Mouse (Mus musculus) activated CD4-positive, CD25-positive, alpha-beta regulatory T cell, adult 4 months (primary cell): Measurements from ENCODE around the gene Pqbp1. TPM values are rescaled to one million over a fixed set of nuclear protein-coding genes. Genes with fewer than 3 reads are reported as not detected.
A peak's percentile ranks its signal among the peaks of the same experiment; 100 is the strongest.

ENCODE experiments used
- ATAC-seq: one replicate; pipeline ENCODE4 v1.8.0; 2017
- polyA plus RNA-seq, 2 experiments: library from polyadenylated mRNA; unstranded; fragments of 100-300 nt; shearing (Covaris generic); gene quantifications; one replicate each; pipeline ENCODE4 v1.2.1; 2017

Gene Pqbp1
- polyA plus RNA-seq, 2 experiments from 2014 or later: 88.7 to 101 TPM

- no peak for ATAC-seq
Observed at GRCm38 (mm10) chrX:7878495-7878894, 20.6 kb downstream of the Pqbp1 start.

- peak; percentile 94 for ATAC-seq
Observed at GRCm38 (mm10) chrX:7878007-7878419, 21.1 kb downstream of the Pqbp1 start, which contains the start of gene Pim2. Gene Pim2, plus strand, starts transcription at chrX:7878262.

- ATAC-seq: no peak
Observed at GRCm38 (mm10) chrX:7869826-7870225, 29.2 kb downstream of the Pqbp1 start.

GRCm38 (mm10) chrX:7868506-7868905 lies 30.6 kb downstream of the Pqbp1 start:
- no peak for ATAC-seq

- no peak for ATAC-seq
Observed at GRCm38 (mm10) chrX:7867141-7867540, 31.9 kb downstream of the Pqbp1 start.

- ATAC-seq: peak; percentile 55
Observed at GRCm38 (mm10) chrX:7865786-7866185, 33.3 kb downstream of the Pqbp1 start.

- ATAC-seq: peak; percentile 69
Observed at GRCm38 (mm10) chrX:7865343-7865742, 33.7 kb downstream of the Pqbp1 start.

GRCm38 (mm10) chrX:7864551-7864950 lies 34.5 kb downstream of the Pqbp1 start:
- no peak for ATAC-seq

GRCm38 (mm10) chrX:7863181-7863580 lies 35.9 kb downstream of the Pqbp1 start:
- no peak for ATAC-seq

GRCm38 (mm10) chrX:7859191-7859753 lies 39.8 kb downstream of the Pqbp1 start:
- ATAC-seq: no peak

- ATAC-seq: peak; percentile 52
Observed at GRCm38 (mm10) chrX:7854578-7854977, 44.5 kb downstream of the Pqbp1 start.

- no peak for ATAC-seq
Observed at GRCm38 (mm10) chrX:7847845-7848244, 51.2 kb downstream of the Pqbp1 start.

Other genes starting within 250 kb of the Pqbp1 start
- gene Prickle3, start 242.0 kb downstream of the Pqbp1 start, polyA plus RNA-seq: 1 to 10 TPM; 6.3 TPM
- gene Plp2, start 227.9 kb downstream of the Pqbp1 start, polyA plus RNA-seq: 100 to 1,000 TPM; 196 to 200 TPM
- not detected for gene Magix, start 218.0 kb downstream of the Pqbp1 start, polyA plus RNA-seq
- 10 to 100 TPM; 44.6 to 54.1 TPM for gene Gpkow, start 202.1 kb downstream of the Pqbp1 start, polyA plus RNA-seq
- 10 to 100 TPM; 38.9 to 48.2 TPM for gene Wdr45, start 184.9 kb downstream of the Pqbp1 start, polyA plus RNA-seq
- not detected for gene Gm45208, start 177.0 kb downstream of the Pqbp1 start, polyA plus RNA-seq
- gene Praf2, start 170.8 kb downstream of the Pqbp1 start, polyA plus RNA-seq: 10 to 100 TPM; 34.0 to 36.1 TPM
- gene Ccdc120, start 148.4 kb downstream of the Pqbp1 start, polyA plus RNA-seq: under 1 TPM in 1 of 2 experiments, not detected in 1; 0.20 TPM
- gene Tfe3, start 136.7 kb downstream of the Pqbp1 start, polyA plus RNA-seq: 10 to 100 TPM in 1 of 2 experiments, 1 to 10 TPM in 1; 9.1 to 14.7 TPM
- 10 to 100 TPM; 46.6 to 58.8 TPM for gene Gripap1, start 109.5 kb downstream of the Pqbp1 start, polyA plus RNA-seq
- gene Kcnd1, start 77.0 kb downstream of the Pqbp1 start, polyA plus RNA-seq: under 1 TPM; 0.49 to 0.50 TPM
- 10 to 100 TPM; 15.4 to 21.1 TPM for gene Otud5, start 57.9 kb downstream of the Pqbp1 start, polyA plus RNA-seq
- gene Pim2, start 21.0 kb downstream of the Pqbp1 start, polyA plus RNA-seq: 10 to 100 TPM; 37.5 to 40.7 TPM
- 10 to 100 TPM; 11.3 to 17.3 TPM for gene Slc35a2, start 15.2 kb downstream of the Pqbp1 start, polyA plus RNA-seq
- 10 to 100 TPM; 95.9 to 96.8 TPM for gene Timm17b, start 88 bp upstream of the Pqbp1 start, polyA plus RNA-seq
- not detected for gene Gm10491, start 8.6 kb upstream of the Pqbp1 start, polyA plus RNA-seq
- gene Gm10490, start 10.3 kb upstream of the Pqbp1 start, polyA plus RNA-seq: not detected
- gene Pcsk1n, start 20.6 kb upstream of the Pqbp1 start, polyA plus RNA-seq: not detected
- not detected for gene Eras, start 29.3 kb upstream of the Pqbp1 start, polyA plus RNA-seq
- 10 to 100 TPM in 1 of 2 experiments, 1 to 10 TPM in 1; 8.7 to 10.0 TPM for gene Hdac6, start 48.6 kb upstream of the Pqbp1 start, polyA plus RNA-seq
- 10 to 100 TPM; 28.9 to 29.6 TPM for gene Gata1, start 78.8 kb upstream of the Pqbp1 start, polyA plus RNA-seq
- gene Glod5, start 119.2 kb upstream of the Pqbp1 start, polyA plus RNA-seq: not detected
- gene Suv39h1, start 175.5 kb upstream of the Pqbp1 start, polyA plus RNA-seq: 10 to 100 TPM; 14.5 to 22.4 TPM
- gene Was, start 191.2 kb upstream of the Pqbp1 start, polyA plus RNA-seq: 10 to 100 TPM; 24.0 to 27.4 TPM
- gene Wdr13, start 233.6 kb upstream of the Pqbp1 start, polyA plus RNA-seq: 10 to 100 TPM; 15.8 to 18.9 TPM
- gene Rbm3, start 246.6 kb upstream of the Pqbp1 start, polyA plus RNA-seq: 100 to 1,000 TPM; 711 to 929 TPM